Mouse (Mus musculus) liver, embryonic 16.5 days (tissue): ENCODE results near the gene Ank2. TPM values are rescaled to one million over a fixed set of nuclear protein-coding genes. Genes with fewer than 3 reads are reported as not detected.

ENCODE experiments used
- ATAC-seq: fragments of 200-750 bp; cut with Nextera tagmentation; 2 replicates; pipeline ENCODE4 v1.8.0; 2017; ENCODE audit warnings: low read depth, mild to moderate bottlenecking, moderate number of reproducible peaks, moderate library complexity
- H3K27ac ChIP-seq: fragments of 300-500 bp; sonication (generic); 2 replicates; pipeline ENCODE4 v1.5.1; 2014; ENCODE audit warnings: mild to moderate bottlenecking, low read length
- H3K27me3 ChIP-seq: fragments of 300-500 bp; sonication (generic); 2 replicates; pipeline ENCODE4 v1.6.1; 2014; ENCODE audit warnings: low read depth, low read length, mixed read lengths; ENCODE audit not compliant: control insufficient read depth, insufficient read depth
- H3K36me3 ChIP-seq: fragments of 300-500 bp; sonication (generic); 2 replicates; pipeline ENCODE4 v1.6.1; 2014; ENCODE audit warnings: mild to moderate bottlenecking; ENCODE audit not compliant: control insufficient read depth, insufficient read depth
- H3K4me1 ChIP-seq: fragments of 300-500 bp; sonication (generic); 2 replicates; pipeline ENCODE4 v1.6.1; 2014; ENCODE audit warnings: low read depth, low read length, mixed read lengths; ENCODE audit not compliant: control insufficient read depth
- H3K4me2 ChIP-seq: fragments of 300-500 bp; sonication (generic); 2 replicates; pipeline ENCODE4 v1.6.1; 2014; ENCODE audit warnings: low read depth, low read length, mixed read lengths
- H3K4me3 ChIP-seq: fragments of 300-500 bp; sonication (generic); 2 replicates; pipeline ENCODE4 v1.5.1; 2014; ENCODE audit warnings: low read depth, mild to moderate bottlenecking, low read length
- H3K9ac ChIP-seq: fragments of 300-500 bp; sonication (generic); 2 replicates; pipeline ENCODE4 v1.6.1; 2014; ENCODE audit warnings: low read depth, low read length
- H3K9me3 ChIP-seq: fragments of 300-500 bp; sonication (generic); replicated peaks from 2 replicates; pipeline ENCODE4 v1.6.1; 2016; ENCODE audit warnings: low read length; ENCODE audit not compliant: control insufficient read depth
- WGBS: fragments of 180-500 bp; shearing (Covaris S2); extraction: QIAGEN DNeasy Blood & Tissue Kit; methylation state at CpG from one replicate; pipeline ENCODE4 v1.1.7; 2014; ENCODE audit not compliant: insufficient replicate concordance; 5-methylcytosine and 5-hydroxymethylcytosine counted together
- polyA plus RNA-seq: library from polyadenylated mRNA; unstranded; fragments of >200 nt; fragmentation: Nextera tagmentation; extraction: Ambion mirVana; gene quantifications from 2 replicates; pipeline ENCODE4 v1.2.1, GENCODE M21; 2015

Gene Ank2
- polyA plus RNA-seq, 1 experiment from 2014 or later = 10.4 TPM

DNA sequence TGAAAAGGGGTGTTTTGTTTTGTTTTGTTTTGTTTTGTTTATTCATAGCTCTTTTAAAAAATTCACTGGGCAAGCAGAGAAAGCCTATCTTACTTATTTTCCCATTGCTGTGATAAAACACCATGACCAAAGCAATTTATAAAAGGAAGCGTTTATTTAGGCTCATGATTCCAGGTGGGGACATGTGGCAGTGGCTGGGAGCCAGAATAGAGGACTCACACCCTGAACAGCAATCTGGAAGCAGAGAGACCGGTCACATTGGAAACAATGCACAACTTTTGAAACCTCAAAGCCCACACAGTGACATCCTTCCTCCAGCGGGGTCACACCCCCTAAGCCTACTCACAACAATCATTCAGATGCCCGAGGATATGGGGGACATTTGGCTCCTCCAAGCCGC is 285.6 kb downstream of the Ank2 start:
- Histone ChIP-seq H3K4me2 (no peak overlapping the region), H3K4me3 (no peak overlapping the region), H3K9me3 (no peaks in the 10 kb centered on the region), H3K27ac (no peak overlapping the region), H3K4me1 (no peaks in the 10 kb centered on the region), H3K9ac (no peak overlapping the region), H3K27me3 (no peaks in the 10 kb centered on the region), H3K36me3 (no peaks in the 10 kb centered on the region)
- WGBS = 54% methylated on average over 5 of the region's 5 CpGs
- ATAC-seq = no peak

DNA sequence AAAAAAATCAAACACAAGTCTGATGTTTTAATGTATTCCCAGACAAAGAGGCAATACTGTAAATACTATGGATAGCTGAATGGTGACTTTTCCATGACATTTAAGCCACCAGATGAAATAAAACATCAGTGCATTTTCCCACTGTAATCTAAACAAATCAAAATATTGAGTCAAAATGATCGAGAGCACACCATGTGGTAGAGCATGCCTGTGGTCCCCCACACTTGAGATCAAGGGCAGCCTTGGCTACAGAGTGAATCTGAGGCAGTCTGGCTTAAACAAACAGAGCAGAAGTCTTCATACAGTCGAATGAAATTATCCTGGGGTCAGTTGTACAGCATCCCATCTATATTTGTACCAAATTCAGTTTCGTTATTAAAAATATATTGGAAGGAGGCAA is 288.0 kb downstream of the Ank2 start:
- H3K36me3 ChIP-seq = no peaks in the 10 kb centered on the region
- no peaks in the 10 kb centered on the region for H3K4me1 ChIP-seq
- H3K4me3 ChIP-seq = no peak overlapping the region
- no peaks in the 10 kb centered on the region for H3K9me3 ChIP-seq
- no peak for ATAC-seq
- no peak overlapping the region for H3K27ac ChIP-seq
- H3K9ac ChIP-seq = no peak overlapping the region
- WGBS = 49% methylated on average over 3 of the region's 3 CpGs
- H3K4me2 ChIP-seq = no peak overlapping the region
- no peaks in the 10 kb centered on the region for H3K27me3 ChIP-seq

- H3K9me3 ChIP-seq = no peaks in the 10 kb centered on the region
- no peak overlapping the region for H3K4me3 ChIP-seq
- no peak overlapping the region for H3K4me2 ChIP-seq
- H3K9ac ChIP-seq = no peak overlapping the region
- H3K27ac ChIP-seq = no peak overlapping the region
- H3K36me3 ChIP-seq = no peaks in the 10 kb centered on the region
- no peaks in the 10 kb centered on the region for H3K4me1 ChIP-seq
- ATAC-seq = no peak
- H3K27me3 ChIP-seq = no peaks in the 10 kb centered on the region
- WGBS = 45% methylated on average over 4 of the region's 4 CpGs
Observed at GRCm38 (mm10) chr3:127210552-127210951, 288.6 kb downstream of the Ank2 start.

DNA sequence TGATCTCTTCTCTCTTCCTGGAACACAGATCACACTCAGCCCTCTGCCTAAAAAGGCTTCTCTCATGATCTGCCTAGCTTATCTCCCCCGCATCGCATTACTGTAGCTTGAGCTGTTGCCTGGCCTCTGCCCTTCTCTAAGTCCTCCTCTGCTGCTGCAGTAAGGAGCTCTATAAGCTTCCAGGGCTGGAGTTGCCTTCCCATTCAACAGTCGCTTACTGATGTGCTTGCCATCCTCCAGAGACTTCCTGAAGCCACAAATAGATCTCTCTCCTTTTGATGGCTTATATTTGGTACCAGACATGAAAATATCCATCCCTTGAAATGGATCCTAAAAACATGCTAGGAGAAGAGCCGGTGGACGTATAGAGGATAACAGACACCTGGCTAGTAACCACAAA is 290.3 kb downstream of the Ank2 start:
- ATAC-seq = no peak
- Histone ChIP-seq H3K27ac (no peak overlapping the region), H3K36me3 (no peaks in the 10 kb centered on the region), H3K9ac (no peak overlapping the region), H3K9me3 (no peaks in the 10 kb centered on the region), H3K4me1 (no peaks in the 10 kb centered on the region), H3K4me3 (no peak overlapping the region), H3K27me3 (no peaks in the 10 kb centered on the region), H3K4me2 (no peak overlapping the region)
- 66% methylated on average over 5 of the region's 5 CpGs for WGBS

GRCm38 (mm10) chr3:127205883-127206434 is 293.2 kb downstream of the Ank2 start:
- Histone ChIP-seq H3K9me3 (no peaks in the 10 kb centered on the region), H3K4me1 (no peaks in the 10 kb centered on the region), H3K27me3 (no peaks in the 10 kb centered on the region), H3K36me3 (no peaks in the 10 kb centered on the region), H3K27ac (no peak overlapping the region), H3K4me3 (no peak overlapping the region), H3K4me2 (no peak overlapping the region), H3K9ac (no peak overlapping the region)
- no peak for ATAC-seq
- 84% methylated on average over 5 of the region's 5 CpGs for WGBS

DNA sequence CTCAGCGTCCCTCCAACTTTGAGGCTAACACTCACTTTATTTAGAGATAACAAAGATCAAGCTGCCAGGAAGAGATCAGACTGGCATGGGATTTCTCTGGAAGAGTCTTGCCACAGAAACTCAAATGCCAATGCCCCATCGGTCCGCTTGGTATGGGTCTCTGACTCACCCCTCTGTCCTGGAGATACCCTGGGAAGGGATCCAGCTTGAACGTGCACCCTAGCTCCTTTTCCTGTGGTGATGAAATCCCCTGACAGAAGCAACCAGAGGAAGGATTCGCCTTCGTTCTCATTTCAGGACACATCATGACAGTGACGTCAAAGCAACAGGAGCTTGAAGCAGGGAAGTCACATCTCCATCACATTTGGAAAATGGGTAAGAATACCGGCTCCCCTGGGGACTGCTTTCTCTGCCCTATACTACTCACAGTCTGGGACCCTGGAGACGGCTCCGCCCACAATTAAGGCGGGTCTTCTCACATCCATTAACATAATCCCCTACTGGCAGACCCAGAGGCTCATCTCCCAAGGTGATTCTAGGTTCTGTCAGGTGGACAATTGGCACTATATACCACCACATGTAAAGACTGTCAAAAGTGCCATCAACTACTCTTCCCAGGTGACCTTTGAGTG is 296.6 kb downstream of the Ank2 start:
- no peak for ATAC-seq
- Histone ChIP-seq H3K27me3 (no peaks in the 10 kb centered on the region), H3K36me3 (no peaks in the 10 kb centered on the region), H3K4me1 (no peaks in the 10 kb centered on the region), H3K9ac (no peak overlapping the region), H3K4me2 (no peak overlapping the region), H3K9me3 (no peaks in the 10 kb centered on the region), H3K27ac (no peak overlapping the region), H3K4me3 (no peak overlapping the region)
- 36% methylated on average over 11 of the region's 11 CpGs for WGBS

- no peak overlapping the region for H3K9ac ChIP-seq
- no peak for ATAC-seq
Observed at GRCm38 (mm10) chr3:127200789-127201188, 298.4 kb downstream of the Ank2 start.

GRCm38 (mm10) chr3:127199112-127199665 is 300.0 kb downstream of the Ank2 start:
- WGBS = 73% methylated on average over 9 of the region's 9 CpGs
- H3K27ac ChIP-seq = no peak overlapping the region
- no peaks in the 10 kb centered on the region for H3K9me3 ChIP-seq
- no peaks in the 10 kb centered on the region for H3K36me3 ChIP-seq
- H3K9ac ChIP-seq = no peak overlapping the region
- no peak for ATAC-seq
- no peaks in the 10 kb centered on the region for H3K4me1 ChIP-seq
- H3K4me3 ChIP-seq = no peak overlapping the region
- no peaks in the 10 kb centered on the region for H3K27me3 ChIP-seq
- H3K4me2 ChIP-seq = no peak overlapping the region

More at GRCm38 (mm10) chr3:127200789-127201188, 298.4 kb downstream of the Ank2 start:
- 62% methylated on average over 3 of the region's 3 CpGs for WGBS
- no peaks in the 10 kb centered on the region for H3K36me3 ChIP-seq
- no peaks in the 10 kb centered on the region for H3K4me1 ChIP-seq
- no peak overlapping the region for H3K27ac ChIP-seq
- no peaks in the 10 kb centered on the region for H3K27me3 ChIP-seq
- no peak overlapping the region for H3K4me3 ChIP-seq
- H3K9me3 ChIP-seq = no peaks in the 10 kb centered on the region
- H3K4me2 ChIP-seq = no peak overlapping the region

GRCm38 (mm10) chr3:127198656-127199055 is 300.5 kb downstream of the Ank2 start:
- H3K27me3 ChIP-seq = no peaks in the 10 kb centered on the region
- H3K4me1 ChIP-seq = no peaks in the 10 kb centered on the region
- no peak overlapping the region for H3K4me3 ChIP-seq
- no peak for ATAC-seq
- no peak overlapping the region for H3K9ac ChIP-seq
- 76% methylated on average over 7 of the region's 7 CpGs for WGBS
- H3K36me3 ChIP-seq = no peaks in the 10 kb centered on the region
- H3K27ac ChIP-seq = no peak overlapping the region
- no peak overlapping the region for H3K4me2 ChIP-seq
- no peaks in the 10 kb centered on the region for H3K9me3 ChIP-seq
